Mouse (Mus musculus): ENCODE data around the gene Aipl1.
A peak's percentile ranks its signal among the peaks of the same experiment; 100 is the strongest.

Aipl1 gene

GRCm38 (mm10) chr11:72037409-72037808 lies at the start of gene Aipl1:
Aipl1 (minus strand) TSS chr11:72037509.
- no peak for DNase-seq (ENCODE audit: extremely low spot score, low spot score)

GRCm38 (mm10) chr11:72086251-72087046 lies 49.1 kb upstream of the Aipl1 start:
- DNase-seq (ENCODE audit: extremely low spot score, low spot score) = no peak

GRCm38 (mm10) chr11:72084337-72084736 lies 47.0 kb upstream of the Aipl1 start:
- DNase-seq (ENCODE audit: extremely low spot score, low spot score) = no peak

- DNase-seq (ENCODE audit: extremely low spot score, low spot score) = no peak
These were observed 45.3 kb upstream of the Aipl1 start for GRCm38 (mm10) chr11:72082601-72083000.

GRCm38 (mm10) chr11:72080461-72080860 lies 43.2 kb upstream of the Aipl1 start:
- DNase-seq (ENCODE audit: extremely low spot score, low spot score) = no peak

GRCm38 (mm10) chr11:72078647-72079046 lies 41.3 kb upstream of the Aipl1 start:
- no peak for DNase-seq (ENCODE audit: extremely low spot score, low spot score)

- no peak for DNase-seq (ENCODE audit: extremely low spot score, low spot score)
These were observed 40.7 kb upstream of the Aipl1 start for GRCm38 (mm10) chr11:72078056-72078455.

- no peak for DNase-seq (ENCODE audit: extremely low spot score, low spot score)
These were observed 36.9 kb upstream of the Aipl1 start for GRCm38 (mm10) chr11:72074230-72074629.

GRCm38 (mm10) chr11:72072331-72072905 lies 35.1 kb upstream of the Aipl1 start:
- DNase-seq (ENCODE audit: extremely low spot score, low spot score) = peak; percentile 35

GRCm38 (mm10) chr11:72070733-72071132 lies 33.4 kb upstream of the Aipl1 start:
- DNase-seq (ENCODE audit: extremely low spot score, low spot score) = no peak

GRCm38 (mm10) chr11:72068026-72068425 lies 30.7 kb upstream of the Aipl1 start:
- no peak for DNase-seq (ENCODE audit: extremely low spot score, low spot score)

- DNase-seq (ENCODE audit: extremely low spot score, low spot score) = no peak
These were observed 30.0 kb upstream of the Aipl1 start for GRCm38 (mm10) chr11:72067326-72067725.

GRCm38 (mm10) chr11:72066330-72066729 lies 29.0 kb upstream of the Aipl1 start:
- peak; percentile 41 for DNase-seq (ENCODE audit: extremely low spot score, low spot score)

GRCm38 (mm10) chr11:72065103-72065502 lies 27.8 kb upstream of the Aipl1 start:
- no peak for DNase-seq (ENCODE audit: extremely low spot score, low spot score)

GRCm38 (mm10) chr11:72064414-72064813 lies 27.1 kb upstream of the Aipl1 start:
- DNase-seq (ENCODE audit: extremely low spot score, low spot score) = no peak

- DNase-seq (ENCODE audit: extremely low spot score, low spot score) = no peak
These were observed 23.8 kb upstream of the Aipl1 start for GRCm38 (mm10) chr11:72061093-72061620.

- no peak for DNase-seq (ENCODE audit: extremely low spot score, low spot score)
These were observed 23.1 kb upstream of the Aipl1 start for GRCm38 (mm10) chr11:72060416-72060815.

- DNase-seq (ENCODE audit: extremely low spot score, low spot score) = no peak
These were observed 19.9 kb upstream of the Aipl1 start for GRCm38 (mm10) chr11:72057166-72057565.

GRCm38 (mm10) chr11:72055176-72055575 lies 17.9 kb upstream of the Aipl1 start:
- no peak for DNase-seq (ENCODE audit: extremely low spot score, low spot score)

GRCm38 (mm10) chr11:72052636-72053035 lies 15.3 kb upstream of the Aipl1 start:
- DNase-seq (ENCODE audit: extremely low spot score, low spot score) = peak; percentile 72

- no peak for DNase-seq (ENCODE audit: extremely low spot score, low spot score)
These were observed 14.9 kb upstream of the Aipl1 start for GRCm38 (mm10) chr11:72052221-72052620.
